Mouse (Mus musculus) forebrain, embryonic 15.5 days (tissue): ENCODE results near the gene Med4. TPM values are rescaled to one million over a fixed set of nuclear protein-coding genes. Genes with fewer than 3 reads are reported as not detected.

Experiments used
- ATAC-seq: fragments of 200-750 bp; cut with Nextera tagmentation; replicated peaks from 2 replicates; pipeline ENCODE4 v1.8.0; 2017; ENCODE audit warnings: mild to moderate bottlenecking, moderate TSS enrichment, moderate library complexity
- H3K27ac ChIP-seq: fragments of 300-500 bp; sonication (generic); replicated peaks from 2 replicates; pipeline ENCODE4 v1.5.1; 2015; ENCODE audit warnings: mild to moderate bottlenecking, inconsistent platforms
- H3K27me3 ChIP-seq: fragments of 300-500 bp; sonication (generic); 2 replicates; pipeline ENCODE4 v1.6.1; 2015; ENCODE audit warnings: inconsistent platforms
- H3K36me3 ChIP-seq: fragments of 300-500 bp; sonication (generic); 2 replicates; pipeline ENCODE4 v1.6.1; 2015; ENCODE audit warnings: mild to moderate bottlenecking, inconsistent platforms
- H3K4me1 ChIP-seq: fragments of 300-500 bp; sonication (generic); 2 replicates; pipeline ENCODE4 v1.6.1; 2015; ENCODE audit warnings: inconsistent platforms
- H3K4me2 ChIP-seq: fragments of 300-500 bp; sonication (generic); replicated peaks from 2 replicates; pipeline ENCODE4 v1.6.1; 2015; ENCODE audit warnings: mild to moderate bottlenecking, inconsistent platforms
- H3K4me3 ChIP-seq: fragments of 300-500 bp; sonication (generic); 2 replicates; pipeline ENCODE4 v1.5.1; 2015; ENCODE audit warnings: mild to moderate bottlenecking, inconsistent platforms
- H3K9ac ChIP-seq: fragments of 300-500 bp; sonication (generic); replicated peaks from 2 replicates; pipeline ENCODE4 v1.6.1; 2015; ENCODE audit warnings: mild to moderate bottlenecking, inconsistent platforms
- H3K9me3 ChIP-seq: fragments of 300-500 bp; sonication (generic); 2 replicates; pipeline ENCODE4 v1.6.1; 2016; ENCODE audit warnings: inconsistent platforms
- WGBS: fragments of 180-500 bp; shearing (Covaris S2); methylation state at CpG from one replicate; pipeline ENCODE4 v1.1.7; 2015; ENCODE audit warnings: mixed read lengths; 5-methylcytosine and 5-hydroxymethylcytosine counted together
- polyA plus RNA-seq: library from polyadenylated mRNA; unstranded; fragments of >200 nt; fragmentation: Nextera tagmentation; extraction: Ambion mirVana; gene quantifications from 2 replicates; pipeline ENCODE4 v1.2.1, GENCODE M21; 2015

Gene Med4
- polyA plus RNA-seq, 1 experiment from 2014 or later: 107 TPM

DNA sequence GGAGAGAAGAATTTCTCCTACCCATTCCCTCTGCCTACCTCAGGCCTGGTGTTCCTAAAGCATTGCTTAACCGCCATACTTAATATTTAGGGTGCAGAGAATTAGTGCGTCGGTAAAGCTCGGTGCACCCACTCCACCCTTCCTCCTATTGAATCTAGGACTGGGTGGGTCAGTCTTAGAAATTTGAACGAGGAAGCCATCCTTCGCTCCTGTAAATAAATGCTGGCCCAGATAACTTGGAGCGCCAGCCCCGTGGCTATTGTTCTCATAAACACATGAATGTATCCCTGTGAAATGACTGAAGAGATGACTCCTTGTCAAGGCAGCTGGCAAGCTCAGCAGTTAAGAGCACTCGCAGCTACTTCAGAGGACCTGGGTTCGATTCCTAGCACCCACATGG is 32.7 kb upstream of the Med4 start:
- Histone ChIP-seq H3K27me3 (no peaks in the 10 kb centered on the region), H3K9ac (no peak overlapping the region), H3K36me3 (no peaks in the 10 kb centered on the region), H3K9me3 (no peaks in the 10 kb centered on the region), H3K4me1 (peaks cover 34% of the 10 kb centered on the region), H3K27ac (no peak overlapping the region), H3K4me3 (no peak overlapping the region), H3K4me2 (no peak overlapping the region)
- no peak for ATAC-seq
- 95% methylated on average over 10 of the region's 10 CpGs for WGBS

DNA sequence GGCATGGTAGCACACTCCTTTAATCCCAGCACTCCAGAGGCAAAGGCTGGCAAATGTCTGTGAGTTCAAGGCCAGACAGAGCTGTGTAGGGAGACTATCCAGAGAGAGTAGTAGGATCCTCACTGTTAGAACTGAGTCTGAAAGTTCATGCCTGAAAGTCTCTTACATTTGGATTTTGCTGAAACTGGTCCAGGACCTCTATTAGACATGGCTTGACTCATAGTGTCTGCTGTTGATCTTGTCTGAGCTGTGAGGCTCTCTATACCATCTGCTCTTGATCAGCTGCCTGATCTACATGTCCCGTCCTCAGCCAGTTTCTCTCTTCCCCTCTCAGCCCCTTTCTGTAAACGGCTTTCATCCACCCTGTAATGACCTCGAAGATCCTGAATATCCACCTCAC is 31.5 kb upstream of the Med4 start:
- WGBS: 89% methylated on average over 3 of the region's 3 CpGs
- H3K9ac ChIP-seq: no peak overlapping the region
- no peaks in the 10 kb centered on the region for H3K9me3 ChIP-seq
- H3K36me3 ChIP-seq: no peaks in the 10 kb centered on the region
- no peak for ATAC-seq
- no peak overlapping the region for H3K4me2 ChIP-seq
- H3K4me1 ChIP-seq: peaks cover 27% of the 10 kb centered on the region
- H3K27me3 ChIP-seq: no peaks in the 10 kb centered on the region
- H3K4me3 ChIP-seq: no peak overlapping the region
- H3K27ac ChIP-seq: no peak overlapping the region

DNA sequence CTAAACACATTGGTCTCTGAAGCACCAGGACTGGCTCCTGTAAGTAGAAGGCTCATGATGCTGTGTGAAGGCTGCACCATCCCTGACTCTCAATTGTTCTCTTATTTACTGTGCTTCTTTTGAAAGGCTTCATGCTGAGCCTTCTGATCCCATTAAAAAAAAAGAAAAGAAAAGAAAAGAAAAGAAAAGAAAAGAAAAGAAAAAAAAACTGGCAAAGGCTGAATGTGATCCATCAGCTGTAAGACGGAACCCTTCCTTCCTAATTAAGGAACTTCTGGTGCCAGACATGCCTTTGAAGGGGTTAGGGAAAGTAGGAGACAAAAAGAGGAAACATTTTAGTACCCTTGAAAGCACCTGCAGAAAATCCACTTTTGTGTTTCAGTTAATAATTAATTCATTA is 30.1 kb upstream of the Med4 start:
- Histone ChIP-seq H3K36me3 (no peaks in the 10 kb centered on the region), H3K27me3 (no peaks in the 10 kb centered on the region), H3K4me2 (no peak overlapping the region), H3K27ac (no peak overlapping the region), H3K9me3 (no peaks in the 10 kb centered on the region), H3K4me1 (peaks cover 14% of the 10 kb centered on the region), H3K4me3 (no peak overlapping the region), H3K9ac (no peak overlapping the region)
- 9% methylated on average over 1 of the region's 1 CpGs for WGBS
- ATAC-seq: no peak

- Histone ChIP-seq H3K36me3 (no peaks in the 10 kb centered on the region), H3K27me3 (no peaks in the 10 kb centered on the region), H3K9ac (no peak overlapping the region), H3K4me3 (no peak overlapping the region), H3K27ac (no peak overlapping the region), H3K4me2 (no peak overlapping the region), H3K9me3 (no peaks in the 10 kb centered on the region), H3K4me1 (no peaks in the 10 kb centered on the region)
- no peak for ATAC-seq
- WGBS: 74% methylated on average over 5 of the region's 5 CpGs
These were observed 26.2 kb upstream of the Med4 start for GRCm38 (mm10) chr14:73483516-73484229.

DNA sequence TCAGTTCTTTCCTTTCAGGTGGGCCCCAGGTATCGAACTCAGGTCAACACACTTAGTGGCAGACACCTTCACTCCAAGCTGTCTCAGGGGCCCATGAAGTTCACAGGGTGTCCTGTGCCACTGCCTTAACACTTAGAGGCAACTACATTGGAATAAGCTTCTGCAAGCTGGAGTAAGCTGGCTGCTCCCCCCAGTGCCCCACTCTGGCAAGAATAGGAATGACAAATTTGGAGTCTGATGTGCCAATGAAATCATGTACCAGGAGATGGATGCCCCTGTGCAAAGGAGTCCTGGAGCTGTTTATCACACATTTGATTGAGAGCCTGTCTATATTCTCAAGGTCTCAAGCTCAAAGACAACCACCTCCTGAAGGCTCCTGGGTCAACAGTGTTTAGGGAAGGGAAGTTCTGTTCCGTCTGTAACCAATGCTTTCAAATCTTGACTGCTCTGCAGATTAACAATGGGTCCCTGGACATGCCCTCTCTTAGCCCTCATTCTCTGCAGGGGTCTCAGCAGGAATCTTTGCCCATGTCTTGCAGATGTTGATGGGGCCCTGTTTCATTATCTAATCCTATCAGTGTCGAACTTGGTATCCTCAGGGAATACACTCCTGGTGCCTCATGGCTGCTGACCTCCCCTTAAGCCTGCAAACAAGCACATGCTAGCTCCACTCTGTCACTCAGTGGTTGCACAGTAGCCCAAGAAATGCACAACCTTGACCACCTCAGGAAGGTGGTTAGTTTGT is 25.3 kb upstream of the Med4 start:
- H3K36me3 ChIP-seq: no peaks in the 10 kb centered on the region
- H3K4me2 ChIP-seq: no peak overlapping the region
- H3K27me3 ChIP-seq: no peaks in the 10 kb centered on the region
- no peak for ATAC-seq
- no peak overlapping the region for H3K9ac ChIP-seq
- H3K4me1 ChIP-seq: no peaks in the 10 kb centered on the region
- H3K27ac ChIP-seq: no peak overlapping the region
- H3K4me3 ChIP-seq: no peak overlapping the region
- WGBS: 68% methylated on average over 3 of the region's 3 CpGs
- no peaks in the 10 kb centered on the region for H3K9me3 ChIP-seq

- H3K4me2 ChIP-seq: no peak overlapping the region
- WGBS: 80% methylated on average over 5 of the region's 5 CpGs
These were observed 23.2 kb upstream of the Med4 start for GRCm38 (mm10) chr14:73486641-73487040.

DNA sequence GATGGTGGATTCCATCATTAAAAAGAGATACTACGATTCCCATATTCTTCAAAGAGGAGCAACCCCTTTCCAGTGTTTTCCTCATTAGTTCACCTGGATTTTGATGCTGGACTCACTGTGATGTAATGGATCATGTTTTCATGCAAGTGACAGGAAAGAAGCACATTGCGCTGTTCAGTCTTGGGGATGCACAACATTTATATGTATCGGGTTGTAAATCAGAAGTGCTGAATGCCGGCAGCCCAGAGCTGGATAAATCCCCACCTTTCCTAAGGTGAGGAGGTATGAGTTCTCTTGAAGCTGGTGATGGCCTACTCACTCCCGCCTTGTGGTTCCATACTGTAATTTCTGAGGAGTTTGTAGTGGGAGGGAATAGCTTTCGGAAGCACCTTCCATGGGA is 16.5 kb upstream of the Med4 start:
- Histone ChIP-seq H3K4me3 (no peak overlapping the region), H3K36me3 (no peaks in the 10 kb centered on the region), H3K4me1 (no peaks in the 10 kb centered on the region), H3K4me2 (no peak overlapping the region), H3K27me3 (no peaks in the 10 kb centered on the region), H3K27ac (no peak overlapping the region), H3K9me3 (no peaks in the 10 kb centered on the region; the same call in 1 of the 2 replicates), H3K9ac (no peak overlapping the region)
- ATAC-seq: no peak
- WGBS: 97% methylated on average over 6 of the region's 6 CpGs

More at GRCm38 (mm10) chr14:73486641-73487040, 23.2 kb upstream of the Med4 start:
- H3K36me3 ChIP-seq: no peaks in the 10 kb centered on the region
- H3K27ac ChIP-seq: no peak overlapping the region
- H3K4me1 ChIP-seq: no peaks in the 10 kb centered on the region
- H3K9ac ChIP-seq: no peak overlapping the region
- no peaks in the 10 kb centered on the region for H3K27me3 ChIP-seq
- H3K4me3 ChIP-seq: no peak overlapping the region
- no peaks in the 10 kb centered on the region for H3K9me3 ChIP-seq
- no peak for ATAC-seq

DNA sequence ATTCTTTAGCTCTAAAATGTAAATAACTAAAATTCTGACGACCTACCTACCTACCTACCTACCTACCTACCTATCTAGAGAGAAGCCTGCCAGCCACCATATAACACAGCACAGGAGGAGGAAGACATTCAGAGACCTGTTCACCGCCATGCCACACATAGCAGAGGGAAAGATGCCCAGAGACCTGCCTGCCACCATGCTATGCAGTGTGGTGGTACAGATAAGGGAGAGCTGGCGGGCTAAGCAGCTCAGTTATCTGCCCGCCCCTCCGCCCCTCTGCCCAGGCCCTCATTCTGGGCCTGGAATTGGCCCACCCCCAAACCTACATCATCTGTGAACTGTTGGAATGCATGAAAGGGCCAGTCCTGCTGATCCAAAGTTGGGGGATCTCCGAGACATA is 15.7 kb upstream of the Med4 start:
- Histone ChIP-seq H3K9ac (no peak overlapping the region), H3K4me3 (no peak overlapping the region), H3K27ac (no peak overlapping the region), H3K4me2 (no peak overlapping the region), H3K36me3 (no peaks in the 10 kb centered on the region), H3K27me3 (no peaks in the 10 kb centered on the region), H3K4me1 (no peaks in the 10 kb centered on the region), H3K9me3 (no peaks in the 10 kb centered on the region; the same call in 1 of the 2 replicates)
- 77% methylated on average over 6 of the region's 6 CpGs for WGBS
- no peak for ATAC-seq

DNA sequence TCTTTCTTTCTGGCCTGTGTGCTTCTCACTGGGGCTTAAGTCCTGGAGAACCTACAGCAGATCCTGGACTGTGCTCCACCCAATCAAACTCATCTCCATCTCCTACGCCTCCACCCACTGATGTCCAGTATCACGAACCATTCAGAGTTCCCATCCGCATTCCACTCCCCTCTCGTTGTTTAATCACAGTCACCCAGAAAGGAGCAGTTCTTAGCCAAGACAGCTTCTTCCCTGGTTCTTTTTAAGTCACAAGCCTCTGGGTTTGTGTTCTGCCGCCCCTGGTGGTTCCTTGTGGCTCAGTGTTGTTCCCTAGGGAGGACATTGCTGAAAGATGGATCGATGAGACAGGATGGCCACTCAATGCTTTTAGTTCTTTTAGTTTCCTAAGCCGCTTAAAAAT is 14.1 kb upstream of the Med4 start:
- H3K4me1 ChIP-seq: no peaks in the 10 kb centered on the region
- H3K27ac ChIP-seq: no peak overlapping the region
- H3K9me3 ChIP-seq: no peaks in the 10 kb centered on the region; the same call in 1 of the 2 replicates
- no peaks in the 10 kb centered on the region for H3K27me3 ChIP-seq
- H3K4me2 ChIP-seq: no peak overlapping the region
- H3K4me3 ChIP-seq: no peak overlapping the region
- WGBS: 80% methylated on average over 7 of the region's 7 CpGs
- no peaks in the 10 kb centered on the region for H3K36me3 ChIP-seq
- no peak for ATAC-seq
- no peak overlapping the region for H3K9ac ChIP-seq

- Histone ChIP-seq H3K4me3 (no peak overlapping the region), H3K27ac (peak overlapping the region; percentile 83; the same call in 1 of the 2 replicates), H3K4me1 (peaks cover 24% of the 10 kb centered on the region), H3K9me3 (no peaks in the 10 kb centered on the region), H3K4me2 (no peak overlapping the region), H3K9ac (no peak overlapping the region), H3K27me3 (no peaks in the 10 kb centered on the region), H3K36me3 (no peaks in the 10 kb centered on the region)
- 86% methylated on average over 9 of the region's 9 CpGs for WGBS
- no peak for ATAC-seq
These were observed 8.5 kb upstream of the Med4 start for GRCm38 (mm10) chr14:73501283-73501682.

- H3K4me1 ChIP-seq: peaks cover 24% of the 10 kb centered on the region
- H3K36me3 ChIP-seq: no peaks in the 10 kb centered on the region
- H3K9ac ChIP-seq: no peak overlapping the region
- no peak for ATAC-seq
- H3K27ac ChIP-seq: peak overlapping the region; percentile 83
- H3K4me2 ChIP-seq: no peak overlapping the region
- H3K27me3 ChIP-seq: no peaks in the 10 kb centered on the region
- 69% methylated on average over 6 of the region's 6 CpGs for WGBS
- no peak overlapping the region for H3K4me3 ChIP-seq
- no peaks in the 10 kb centered on the region for H3K9me3 ChIP-seq
These were observed 8.1 kb upstream of the Med4 start for GRCm38 (mm10) chr14:73501721-73502120.

GRCm38 (mm10) chr14:73502591-73503184 is 7.1 kb upstream of the Med4 start:
- no peaks in the 10 kb centered on the region for H3K27me3 ChIP-seq
- ATAC-seq: peak; percentile 69
- 16% methylated on average over 7 of the region's 7 CpGs for WGBS
- H3K4me1 ChIP-seq: peaks cover 24% of the 10 kb centered on the region
- no peaks in the 10 kb centered on the region for H3K9me3 ChIP-seq
- no peak overlapping the region for H3K4me2 ChIP-seq
- H3K36me3 ChIP-seq: no peaks in the 10 kb centered on the region
- no peak overlapping the region for H3K4me3 ChIP-seq
- no peak overlapping the region for H3K9ac ChIP-seq
- peak overlapping the region; percentile 83 for H3K27ac ChIP-seq
